Mouse (Mus musculus) ES-E14 (cell line): ENCODE measurements at regions not wholly inside any gene's neighbourhood (a gene's known extent, or its start where the extent isn't known, plus 50 kb on each side); places are given as distances from the start of the nearest gene placed in this dataset.

ENCODE experiments used
- CHD2 ChIP-seq: IDR thresholded peaks from 2 replicates; pipeline ENCODE4 v1.6.1; 2014; ENCODE audit warnings: mild to moderate bottlenecking, low read depth, low read length, inconsistent platforms
- MAFK ChIP-seq: IDR thresholded peaks from 2 replicates; pipeline ENCODE4 v1.6.1; 2014; ENCODE audit warnings: mild to moderate bottlenecking, low read depth, low read length, inconsistent platforms; ENCODE audit not compliant: insufficient read depth
- ZNF384 ChIP-seq: IDR thresholded peaks from 2 replicates; pipeline ENCODE4 v1.6.1; 2012; ENCODE audit warnings: low read depth, low read length, inconsistent platforms

DNA sequence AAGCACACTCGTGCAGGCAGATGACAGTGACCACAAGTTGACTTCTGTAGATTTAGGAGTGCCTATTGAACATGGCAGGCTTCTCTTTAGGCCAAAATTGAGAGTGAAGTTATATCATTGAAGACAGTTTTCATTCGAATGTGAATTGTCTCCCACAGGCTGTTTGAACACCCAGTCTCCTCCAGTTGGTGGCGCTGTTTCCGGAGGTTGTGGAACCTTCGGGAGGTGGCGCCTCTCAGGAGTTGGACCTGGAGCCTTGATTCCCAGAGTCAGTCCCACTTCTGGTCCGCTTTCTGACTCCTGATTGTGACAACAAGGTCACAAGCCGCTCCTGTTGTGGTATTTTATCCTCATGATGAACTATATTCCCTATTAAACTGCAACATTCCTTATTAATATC, 254.5 kb downstream of the Gm11077 start:
- TF ChIP-seq ZNF384, result no peak
- no peak for TF ChIP-seq CHD2
- TF ChIP-seq MAFK, result no peak
